Mouse (Mus musculus) kidney, embryonic 16.5 days (tissue): Measurements from ENCODE around the gene Gbgt1. TPM values are rescaled to one million over a fixed set of nuclear protein-coding genes. Genes with fewer than 3 reads are reported as not detected.
A peak's percentile ranks its signal among the peaks of the same experiment; 100 is the strongest.

ENCODE experiments used
- ATAC-seq: fragments of 200-750 bp; cut with Nextera tagmentation; 2 replicates; pipeline ENCODE4 v1.8.0; 2017; ENCODE audit warnings: moderate TSS enrichment; ENCODE audit not compliant: low FRiP score, low TSS enrichment
- H3K27ac ChIP-seq: fragments of 300-500 bp; sonication (generic); 2 replicates; pipeline ENCODE4 v1.5.1; 2014; ENCODE audit warnings: low read length
- H3K27me3 ChIP-seq: fragments of 300-500 bp; sonication (generic); 2 replicates; pipeline ENCODE4 v1.6.1; 2014; ENCODE audit warnings: low read length, control low read depth, mixed read lengths; ENCODE audit not compliant: insufficient read depth
- H3K36me3 ChIP-seq: fragments of 300-500 bp; sonication (generic); 2 replicates; pipeline ENCODE4 v1.6.1; 2014; ENCODE audit warnings: low read length, control low read depth, mixed read lengths; ENCODE audit not compliant: insufficient read depth
- H3K4me1 ChIP-seq: fragments of 300-500 bp; sonication (generic); 2 replicates; pipeline ENCODE4 v1.6.1; 2014; ENCODE audit warnings: low read length, control low read depth, mixed read lengths; ENCODE audit not compliant: insufficient read depth
- H3K4me2 ChIP-seq: fragments of 300-500 bp; sonication (generic); replicated peaks from 2 replicates; pipeline ENCODE4 v1.6.1; 2014; ENCODE audit warnings: low read depth, low read length
- H3K4me3 ChIP-seq: fragments of 300-500 bp; sonication (generic); 2 replicates; pipeline ENCODE4 v1.5.1; 2014; ENCODE audit warnings: mild to moderate bottlenecking, low read length
- H3K9ac ChIP-seq: fragments of 300-500 bp; sonication (generic); replicated peaks from 2 replicates; pipeline ENCODE4 v1.6.1; 2014; ENCODE audit warnings: low read length
- H3K9me3 ChIP-seq: fragments of 300-500 bp; sonication (generic); 2 replicates; pipeline ENCODE4 v1.6.1; 2016; ENCODE audit warnings: low read length, control low read depth
- WGBS: fragments of 180-500 bp; shearing (Covaris S2); extraction: QIAGEN DNeasy Blood & Tissue Kit; methylation state at CpG from one replicate; pipeline ENCODE4 v1.1.7; 2014; 5-methylcytosine and 5-hydroxymethylcytosine counted together
- polyA plus RNA-seq: library from polyadenylated mRNA; unstranded; fragments of >200 nt; fragmentation: Nextera tagmentation; extraction: Ambion mirVana; gene quantifications from 2 replicates; pipeline ENCODE4 v1.2.1, GENCODE M21; 2015

The Gbgt1 gene
- polyA plus RNA-seq, 1 experiment from 2014 or later: 6.3 TPM

- peak overlapping the region; percentile 58; the same call in 1 of the 2 replicates for H3K4me3 ChIP-seq
- ATAC-seq: 0 out of 2 replicates have a peak, but pooled peaks have one; percentile 4
- H3K36me3 ChIP-seq: no peaks in the 10 kb centered on the region
- no peaks in the 10 kb centered on the region for H3K9me3 ChIP-seq
- H3K4me1 ChIP-seq: peaks cover 52% of the 10 kb centered on the region
- H3K27ac ChIP-seq: peak overlapping the region; percentile 78
- H3K27me3 ChIP-seq: no peaks in the 10 kb centered on the region
- WGBS: 36% methylated on average over 11 of the region's 11 CpGs
- H3K9ac ChIP-seq: peak overlapping the region; percentile 74
- H3K4me2 ChIP-seq: peak overlapping the region; percentile 71
Observed at GRCm38 (mm10) chr2:28534436-28535262, 38.0 kb downstream of the Gbgt1 start.

GRCm38 (mm10) chr2:28535263-28535540 lies 38.5 kb downstream of the Gbgt1 start:
- H3K4me3 ChIP-seq: no peak overlapping the region
- 27% methylated on average over 4 of the region's 4 CpGs for WGBS
- no peaks in the 10 kb centered on the region for H3K36me3 ChIP-seq
- H3K4me2 ChIP-seq: peak overlapping the region; percentile 71
- H3K27ac ChIP-seq: peak overlapping the region; percentile 78; the same call in 1 of the 2 replicates
- no peaks in the 10 kb centered on the region for H3K27me3 ChIP-seq
- peaks cover 53% of the 10 kb centered on the region for H3K4me1 ChIP-seq
- H3K9me3 ChIP-seq: no peaks in the 10 kb centered on the region
- peak overlapping the region; percentile 12; the same call in 1 of the 2 replicates for H3K9ac ChIP-seq
- no peak for ATAC-seq

- Histone ChIP-seq H3K4me2 (peak overlapping the region; percentile 71; the same call in 1 of the 2 replicates), H3K27me3 (no peaks in the 10 kb centered on the region), H3K4me3 (no peak overlapping the region), H3K4me1 (peaks cover 51% of the 10 kb centered on the region), H3K9ac (peak overlapping the region; percentile 12; the same call in 1 of the 2 replicates), H3K27ac (no peak overlapping the region; the same call in 1 of the 2 replicates), H3K36me3 (no peaks in the 10 kb centered on the region), H3K9me3 (no peaks in the 10 kb centered on the region)
- no peak for ATAC-seq
- WGBS: 31% methylated on average over 7 of the region's 7 CpGs
Observed at GRCm38 (mm10) chr2:28535650-28536049, 39.0 kb downstream of the Gbgt1 start.

GRCm38 (mm10) chr2:28536166-28536565 lies 39.5 kb downstream of the Gbgt1 start:
- H3K36me3 ChIP-seq: no peaks in the 10 kb centered on the region
- no peak overlapping the region for H3K4me2 ChIP-seq
- 38% methylated on average over 4 of the region's 4 CpGs for WGBS
- H3K9ac ChIP-seq: no peak overlapping the region; the same call in 1 of the 2 replicates
- peak overlapping the region; percentile 12; the same call in 1 of the 2 replicates for H3K27ac ChIP-seq
- no peak overlapping the region for H3K4me3 ChIP-seq
- no peak for ATAC-seq
- H3K4me1 ChIP-seq: peaks cover 50% of the 10 kb centered on the region
- H3K27me3 ChIP-seq: no peaks in the 10 kb centered on the region
- H3K9me3 ChIP-seq: no peaks in the 10 kb centered on the region

GRCm38 (mm10) chr2:28536766-28537633 lies 40.3 kb downstream of the Gbgt1 start:
- Histone ChIP-seq H3K4me1 (peaks cover 50% of the 10 kb centered on the region), H3K36me3 (peaks cover 4% of the 10 kb centered on the region; the same call in 1 of the 2 replicates), H3K27me3 (no peaks in the 10 kb centered on the region), H3K4me3 (no peak overlapping the region), H3K9me3 (no peaks in the 10 kb centered on the region), H3K9ac (no peak overlapping the region), H3K4me2 (no peak overlapping the region), H3K27ac (peak overlapping the region; percentile 12; the same call in 1 of the 2 replicates)
- no peak for ATAC-seq
- WGBS: 77% methylated on average over 11 of the region's 11 CpGs

GRCm38 (mm10) chr2:28537634-28537920 lies 40.9 kb downstream of the Gbgt1 start:
- 52% methylated on average over 4 of the region's 4 CpGs for WGBS

GRCm38 (mm10) chr2:28537995-28538816 lies 41.5 kb downstream of the Gbgt1 start:
- ATAC-seq: no peak
- H3K9me3 ChIP-seq: no peaks in the 10 kb centered on the region
- no peaks in the 10 kb centered on the region for H3K27me3 ChIP-seq
- peaks cover 41% of the 10 kb centered on the region for H3K4me1 ChIP-seq
- WGBS: 84% methylated on average over 8 of the region's 8 CpGs
- H3K36me3 ChIP-seq: peaks cover 13% of the 10 kb centered on the region
- no peak overlapping the region for H3K4me2 ChIP-seq
- no peak overlapping the region; the same call in 1 of the 2 replicates for H3K27ac ChIP-seq
- H3K4me3 ChIP-seq: no peak overlapping the region
- no peak overlapping the region; the same call in 1 of the 2 replicates for H3K9ac ChIP-seq

More at GRCm38 (mm10) chr2:28537634-28537920, 40.9 kb downstream of the Gbgt1 start:
- no peak overlapping the region for H3K4me2 ChIP-seq
- H3K27ac ChIP-seq: no peak overlapping the region
- H3K4me3 ChIP-seq: no peak overlapping the region
- H3K9ac ChIP-seq: no peak overlapping the region
- no peak for ATAC-seq
- no peaks in the 10 kb centered on the region for H3K27me3 ChIP-seq
- no peaks in the 10 kb centered on the region for H3K9me3 ChIP-seq
- peaks cover 10% of the 10 kb centered on the region for H3K36me3 ChIP-seq
- peaks cover 46% of the 10 kb centered on the region for H3K4me1 ChIP-seq

GRCm38 (mm10) chr2:28538817-28539128 lies 42.1 kb downstream of the Gbgt1 start:
- H3K4me1 ChIP-seq: peaks cover 37% of the 10 kb centered on the region
- peak overlapping the region; percentile 37; the same call in 1 of the 2 replicates for H3K27ac ChIP-seq
- no peaks in the 10 kb centered on the region for H3K9me3 ChIP-seq
- no peak overlapping the region for H3K4me2 ChIP-seq
- peaks cover 19% of the 10 kb centered on the region for H3K36me3 ChIP-seq
- H3K27me3 ChIP-seq: no peaks in the 10 kb centered on the region
- ATAC-seq: no peak
- no peak overlapping the region for H3K4me3 ChIP-seq
- 67% methylated on average over 1 of the region's 1 CpGs for WGBS
- no peak overlapping the region for H3K9ac ChIP-seq

- H3K27me3 ChIP-seq: no peaks in the 10 kb centered on the region
- H3K9ac ChIP-seq: 0 out of 2 replicates have a peak overlapping the region, but pooled peaks have one; percentile 0
- H3K4me3 ChIP-seq: no peak overlapping the region
- no peak overlapping the region for H3K4me2 ChIP-seq
- WGBS: 32% methylated on average over 7 of the region's 7 CpGs
- peaks cover 33% of the 10 kb centered on the region for H3K4me1 ChIP-seq
- no peaks in the 10 kb centered on the region for H3K9me3 ChIP-seq
- H3K36me3 ChIP-seq: peaks cover 23% of the 10 kb centered on the region
- H3K27ac ChIP-seq: peak overlapping the region; percentile 37; the same call in 1 of the 2 replicates
- peak; percentile 66 for ATAC-seq
Observed at GRCm38 (mm10) chr2:28539206-28539605, 42.5 kb downstream of the Gbgt1 start.
